Mouse (Mus musculus) MEL-GATA-1-ER (cell line): Measurements from ENCODE around the gene Eefsec.

Source experiments
- DNase-seq: peaks from one replicate; pipeline ENCODE4 v3.0.0-alpha.2; 2012; ENCODE audit warnings: low read depth; ENCODE audit errors: extremely low read depth

The Eefsec gene

DNA sequence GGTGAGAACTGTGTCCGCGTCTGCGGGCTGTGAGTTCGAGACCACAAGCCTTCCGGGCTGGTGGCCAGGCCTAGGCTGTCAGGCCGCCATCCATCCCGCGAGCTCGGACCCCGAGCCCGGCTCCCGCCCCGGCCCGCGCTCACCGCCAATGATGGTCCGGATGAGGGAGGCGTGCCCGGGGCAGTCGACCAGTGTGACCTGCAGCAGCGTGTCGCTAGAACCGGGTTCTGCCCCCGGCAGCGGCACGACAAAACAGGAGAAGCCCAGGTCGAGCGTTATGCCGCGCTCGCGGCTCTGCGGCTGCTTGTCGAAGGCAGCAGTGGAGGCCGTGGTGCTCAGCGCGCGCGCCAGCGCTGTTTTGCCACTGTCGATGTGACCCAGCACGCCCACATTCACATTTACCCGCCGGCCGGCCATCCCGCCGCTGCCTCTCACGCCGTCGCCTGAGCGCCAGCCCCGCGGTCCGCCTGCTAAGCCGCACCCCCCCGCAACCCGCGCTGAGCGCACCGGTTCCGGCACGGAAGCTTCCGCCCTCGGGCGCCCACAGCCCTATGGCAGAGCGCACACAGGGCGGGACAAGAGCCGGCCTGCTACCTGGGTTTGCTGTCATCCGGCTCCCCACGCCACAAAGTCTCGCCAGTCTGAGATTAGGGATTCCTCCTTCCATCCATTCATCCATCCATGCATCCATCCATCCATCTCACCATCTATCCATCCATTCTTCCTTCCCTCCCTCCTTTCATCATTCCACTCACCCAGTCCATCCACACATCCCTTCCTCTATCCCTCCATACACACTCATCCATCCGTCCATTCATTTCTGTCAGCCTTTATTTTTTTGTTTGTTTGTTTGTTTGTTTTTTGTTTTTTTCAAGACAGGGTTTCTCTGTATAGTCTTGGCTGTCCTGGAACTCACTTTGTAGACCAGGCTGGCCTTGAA, at the start of gene Eefsec:
Eefsec (minus strand) TSS at position 477 of the 940 bp plus-strand sequence.
- DNase-seq, result peak; percentile 50

DNA sequence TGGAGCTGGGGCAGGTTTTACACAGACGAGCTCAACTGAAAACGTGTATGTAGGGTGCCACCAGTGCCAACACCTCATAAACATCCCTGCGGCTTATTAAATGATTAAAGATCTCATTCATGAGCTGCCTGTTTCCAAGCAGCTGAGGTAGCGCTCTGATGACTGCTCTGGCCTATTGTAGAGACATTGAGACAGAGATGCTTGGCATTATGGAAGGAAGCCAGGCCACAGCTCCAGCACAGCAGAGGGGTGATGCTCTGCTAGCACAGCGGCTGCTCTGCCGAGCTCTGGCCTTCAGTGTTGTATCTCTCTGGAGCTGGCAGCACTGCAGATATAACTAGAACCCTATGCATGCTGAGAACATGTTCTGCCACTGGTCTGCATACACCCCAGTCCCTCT, 47.4 kb upstream of the Eefsec start:
- no peak for DNase-seq

- DNase-seq, result no peak
Observed at GRCm38 (mm10) chr6:88490629-88491354, 44.5 kb upstream of the Eefsec start.

DNA sequence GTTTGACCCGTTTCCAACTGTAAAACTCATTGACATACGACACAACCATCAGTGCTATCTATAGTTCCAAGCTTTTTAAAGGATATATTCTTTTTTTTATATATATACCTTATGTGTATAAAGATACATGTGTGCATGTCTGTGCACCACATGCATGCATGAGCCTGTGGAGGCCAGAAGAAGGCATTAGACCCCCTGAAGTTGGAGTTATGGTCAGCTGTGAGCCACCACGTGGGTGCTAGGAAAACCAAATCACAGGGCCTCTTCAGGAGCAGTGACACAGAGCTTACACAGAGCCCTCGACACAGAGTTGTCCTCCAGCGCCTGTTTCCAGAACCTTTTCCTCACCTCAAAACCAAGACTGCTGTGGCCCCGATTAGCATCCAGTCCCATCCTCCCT, 43.5 kb upstream of the Eefsec start:
- DNase-seq, result no peak

DNA sequence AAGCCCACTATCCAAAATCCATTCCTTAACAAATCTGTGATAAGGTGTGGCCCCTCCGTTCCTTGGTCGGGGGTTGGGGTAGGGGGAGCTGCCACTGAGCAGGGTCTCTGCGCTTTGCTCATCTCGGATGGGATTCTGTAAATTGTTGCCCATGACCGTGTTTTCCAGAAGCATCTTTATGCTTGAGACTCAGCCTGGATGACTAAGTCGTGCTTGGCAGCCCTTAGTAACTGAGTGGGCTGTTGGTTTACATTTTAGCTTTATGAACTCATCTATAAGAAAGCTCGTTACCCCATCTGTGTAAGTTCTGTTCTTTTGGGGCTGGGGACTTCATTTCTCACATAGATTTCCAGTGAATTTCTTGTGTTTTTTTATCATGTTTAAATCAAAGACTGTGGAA, 42.7 kb upstream of the Eefsec start:
- DNase-seq, result no peak

DNA sequence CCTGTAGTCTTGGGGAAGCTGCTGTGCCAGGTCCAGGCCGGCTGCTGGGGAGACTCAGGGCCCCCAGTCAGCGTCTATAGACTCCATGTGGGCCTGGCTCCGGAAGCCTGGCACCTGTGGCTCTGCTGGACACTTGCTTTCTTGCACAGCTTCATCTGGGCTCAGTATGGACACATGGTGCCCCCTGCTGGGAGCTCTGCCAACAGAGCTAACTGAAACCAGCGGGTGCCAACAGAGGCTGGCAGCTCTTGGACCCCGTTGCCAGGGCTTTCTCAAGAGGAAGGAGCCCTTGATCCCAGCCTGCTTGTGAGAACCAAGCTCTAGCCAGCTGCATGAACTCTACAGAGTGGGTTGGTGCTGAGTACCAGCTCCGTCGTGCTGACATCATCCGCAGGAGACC, 40.6 kb upstream of the Eefsec start:
- DNase-seq, result no peak

- no peak for DNase-seq
Observed at GRCm38 (mm10) chr6:88485378-88485777, 39.0 kb upstream of the Eefsec start.

DNA sequence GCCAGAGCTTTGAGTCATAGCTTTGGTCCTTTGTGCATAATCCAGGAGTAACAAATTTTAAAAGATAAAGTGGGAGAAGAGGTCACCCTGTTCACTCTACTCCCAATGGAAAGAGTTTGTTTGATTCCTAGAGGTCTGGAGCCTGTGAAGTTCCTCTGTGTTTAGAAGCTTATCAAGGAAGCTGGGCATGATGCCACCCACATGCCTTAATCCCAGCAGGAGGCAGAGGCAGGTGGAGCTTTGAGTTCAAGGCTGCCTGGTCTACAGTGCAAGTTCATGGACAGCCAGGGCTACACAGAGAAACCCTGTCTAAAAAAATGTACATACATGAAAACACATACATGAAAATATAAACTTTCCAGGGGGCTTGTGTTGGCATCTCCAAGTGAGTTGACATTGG, 37.6 kb upstream of the Eefsec start:
- DNase-seq, result no peak

- no peak for DNase-seq
Observed at GRCm38 (mm10) chr6:88483111-88483510, 36.8 kb upstream of the Eefsec start.

DNA sequence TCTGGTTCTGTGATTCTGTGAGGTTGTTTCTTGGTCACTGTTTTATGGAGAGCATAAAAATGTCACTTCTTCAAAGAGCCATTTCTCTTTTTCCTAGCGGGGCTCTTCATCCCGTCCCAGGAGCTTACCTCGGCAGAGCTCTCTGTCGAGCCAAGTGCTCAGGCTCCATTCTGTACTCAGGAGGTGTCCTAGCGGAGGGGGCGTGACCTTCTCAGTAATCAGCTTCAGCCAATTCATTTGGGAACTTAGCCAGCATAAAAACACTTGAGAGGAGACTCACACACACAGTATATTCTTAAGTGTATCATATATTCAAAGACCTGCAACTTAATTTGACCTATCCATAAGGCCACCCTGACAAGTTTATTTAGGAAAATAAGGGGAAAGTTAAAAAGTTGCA, 34.1 kb upstream of the Eefsec start:
- no peak for DNase-seq

DNA sequence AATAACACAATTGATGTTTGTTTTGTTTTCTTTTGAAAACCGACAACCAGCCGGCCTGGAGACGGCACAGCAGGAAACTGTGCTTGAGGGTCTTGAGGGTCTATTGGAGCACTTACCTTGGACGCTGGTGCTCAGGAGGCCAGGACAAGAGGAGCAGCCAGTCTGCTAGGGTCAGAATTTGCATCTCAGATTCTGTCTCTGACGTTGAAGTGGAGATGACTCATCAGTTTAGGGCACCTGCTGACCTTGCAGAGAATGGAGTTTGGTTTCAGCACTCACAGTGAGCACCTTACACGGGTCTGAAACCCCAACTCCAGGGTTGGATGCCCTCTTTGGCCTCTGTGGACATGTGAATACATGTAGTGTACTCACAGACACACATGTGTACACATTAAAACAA, 23.5 kb upstream of the Eefsec start:
- DNase-seq, result no peak

- peak; percentile 98 for DNase-seq
Observed at GRCm38 (mm10) chr6:88465181-88465920, 19.0 kb upstream of the Eefsec start, which contains the start of gene Ruvbl1. Gene Ruvbl1 (plus strand): TSS chr6:88465409.

DNA sequence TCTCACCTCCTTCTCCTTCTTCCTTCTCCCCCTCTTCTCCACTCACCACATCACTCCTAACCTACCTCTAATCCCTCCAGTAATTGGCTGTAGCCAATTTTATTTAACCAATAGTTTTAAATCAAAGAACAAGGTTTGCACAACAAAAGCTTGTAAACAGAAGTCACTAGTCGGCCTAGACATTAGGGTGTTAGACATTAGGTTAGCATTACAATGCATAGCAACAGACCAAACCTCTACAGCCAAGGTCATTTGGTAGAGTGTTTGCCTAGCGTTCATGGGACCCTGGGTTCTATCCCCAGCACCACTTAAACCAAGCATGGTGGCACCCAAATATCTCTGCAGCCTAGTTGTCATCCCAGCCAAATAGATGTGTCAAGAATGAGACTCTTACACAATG, 8.2 kb upstream of the Eefsec start:
- DNase-seq, result no peak

DNA sequence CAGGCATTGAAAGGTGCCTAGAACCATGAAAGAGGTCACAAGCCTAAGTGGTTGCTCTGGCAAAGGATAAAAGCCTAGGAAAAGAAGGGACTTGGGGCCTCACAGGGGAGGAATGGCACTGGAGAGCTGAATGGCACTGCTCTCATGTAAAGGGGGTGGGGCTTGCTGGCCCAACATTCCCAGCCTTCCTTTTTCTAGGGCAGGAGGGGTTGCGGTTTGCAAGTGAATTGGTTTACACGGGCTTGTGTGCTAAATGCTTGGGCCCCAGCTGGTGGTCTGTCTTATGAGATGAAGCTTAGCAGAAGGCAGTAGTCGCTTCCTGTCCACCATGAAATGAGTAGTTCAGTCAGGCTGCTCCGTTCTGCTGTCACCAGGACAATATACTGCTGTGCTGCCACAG, 1.1 kb upstream of the Eefsec start:
- no peak for DNase-seq

- DNase-seq, result peak; percentile 23
Observed at GRCm38 (mm10) chr6:88445661-88446060, 678 bp downstream of the Eefsec start.

DNA sequence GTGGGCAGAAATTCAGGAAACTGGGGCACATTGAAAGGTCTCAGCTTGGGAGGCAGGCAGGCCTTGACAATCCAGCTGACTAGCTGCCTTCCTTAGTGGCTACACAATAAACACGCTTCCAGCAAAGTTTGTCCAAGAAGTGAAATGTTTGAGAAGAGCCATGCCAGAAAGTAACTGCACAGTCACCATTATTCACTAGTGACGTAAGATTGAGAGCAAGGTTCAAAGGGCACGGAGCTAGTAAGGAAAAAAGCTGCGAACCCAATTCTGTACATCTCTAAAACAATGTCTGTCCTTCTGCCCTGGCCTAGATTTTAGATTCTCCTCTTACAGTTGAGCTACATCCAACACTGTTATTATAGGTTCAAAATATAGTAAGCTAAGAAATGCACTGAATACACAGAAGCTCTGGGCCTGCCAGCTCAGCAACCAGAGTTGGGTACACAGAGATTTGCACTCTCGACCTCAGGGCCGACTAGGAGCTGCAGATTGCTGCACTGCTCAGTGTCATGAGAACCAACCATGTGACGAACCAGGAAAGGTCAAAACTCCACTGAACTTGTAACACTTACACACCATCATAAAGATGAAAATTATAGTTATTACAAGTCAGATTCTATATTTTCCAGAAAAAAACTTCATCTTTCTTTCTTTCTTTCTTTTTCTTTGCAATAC, 2.1 kb downstream of the Eefsec start:
- DNase-seq, result no peak

DNA sequence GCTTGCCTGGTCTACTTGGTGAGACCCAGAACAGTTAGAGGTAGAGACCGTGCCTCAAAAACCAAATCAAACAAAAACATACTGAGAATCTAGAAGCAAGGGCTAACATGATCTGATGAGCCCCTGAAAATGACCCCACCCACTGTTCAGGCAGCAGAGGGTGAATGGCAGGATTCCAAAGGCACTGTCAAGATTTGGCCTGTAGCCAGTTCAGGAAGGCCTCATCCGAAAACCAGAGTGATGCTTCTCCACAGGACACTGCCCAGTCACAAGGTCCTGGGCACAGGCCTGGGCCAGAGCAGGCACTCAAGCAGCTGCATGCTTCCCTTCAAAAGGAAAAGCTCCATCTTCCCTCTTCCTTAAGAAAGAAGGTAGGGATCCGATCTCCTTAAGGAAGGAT, 2.9 kb downstream of the Eefsec start:
- no peak for DNase-seq

DNA sequence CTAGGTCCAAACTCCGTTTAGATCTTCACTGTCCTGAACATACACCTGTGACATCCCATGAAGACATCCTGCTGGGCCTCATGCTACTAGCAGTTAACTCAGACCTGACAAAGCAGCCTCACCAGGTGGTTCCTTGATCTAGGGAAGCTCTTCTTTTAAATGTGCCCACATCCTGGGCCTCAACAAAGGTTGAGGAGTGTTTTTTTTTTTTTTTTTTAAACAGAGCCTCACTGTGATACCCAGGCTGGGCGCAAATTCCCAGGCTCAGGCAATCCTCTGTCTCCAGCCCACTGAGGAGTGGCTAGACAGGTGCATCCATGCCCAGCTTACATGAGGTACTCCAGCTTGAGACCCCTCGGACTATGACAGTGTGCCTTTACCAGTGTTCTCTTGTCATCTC, 3.8 kb downstream of the Eefsec start:
- DNase-seq, result no peak

DNA sequence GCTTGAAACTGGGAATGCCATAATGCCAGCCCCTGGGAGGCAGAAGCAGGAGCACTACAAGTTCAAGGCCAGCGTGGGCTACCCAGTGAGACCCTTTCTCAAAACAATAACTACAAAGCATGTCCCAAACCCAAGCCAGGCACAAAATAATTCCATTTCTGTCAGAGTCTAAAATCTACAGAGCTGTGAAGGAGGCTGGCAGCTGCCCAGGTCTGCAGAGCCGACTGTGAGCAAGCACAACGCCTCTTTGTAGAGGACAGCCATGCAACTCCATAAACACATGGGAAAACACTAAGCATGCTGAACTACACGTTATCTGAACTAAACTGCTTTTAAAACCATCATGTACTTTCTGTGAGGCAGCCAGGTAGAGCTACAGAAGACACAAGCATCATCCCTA, 7.3 kb downstream of the Eefsec start:
- DNase-seq, result no peak

- peak; percentile 28 for DNase-seq
Observed at GRCm38 (mm10) chr6:88435609-88436008, 10.7 kb downstream of the Eefsec start.

DNA sequence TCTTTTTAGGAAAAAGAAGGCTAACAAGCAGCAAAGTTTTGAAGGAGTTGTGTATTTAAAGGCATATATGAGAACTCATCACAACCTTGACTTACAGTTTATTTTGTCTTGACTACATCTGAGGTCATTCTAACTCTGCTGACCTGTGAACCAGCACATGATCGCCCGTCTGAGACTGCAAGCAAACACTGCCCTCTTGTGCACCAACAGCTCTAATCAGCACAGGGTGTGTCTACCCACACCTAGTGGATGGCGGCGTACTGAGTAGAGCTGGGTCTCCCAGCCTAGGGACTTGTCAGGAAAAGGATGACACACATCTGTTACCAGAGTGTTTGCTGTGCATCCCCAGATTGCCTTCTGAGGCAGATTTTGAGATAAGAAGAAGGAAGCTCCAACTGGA, 15.1 kb downstream of the Eefsec start:
- DNase-seq, result no peak
